Mouse (Mus musculus): ENCODE measurements at regions not wholly inside any gene's neighbourhood (a gene's known extent, or its start where the extent isn't known, plus 50 kb on each side); places are given as distances from the start of the nearest gene placed in this dataset.

GRCm38 (mm10) chr3:70384235-70384634 is 376.8 kb downstream of the Otol1 start:
- TF ChIP-seq POLR2A (IDR thresholded peaks at IDR 0.05; ENCODE audit: low read depth, low read length) (no peak), CTCF (conservative IDR thresholded peaks at IDR 0.05; ENCODE audit: insufficient read depth, insufficient read length, low read depth, low read length) (no peak)
- 67% methylated on average over 1 of the region's 1 CpGs for WGBS

GRCm38 (mm10) chr3:70385961-70386360 is 378.5 kb downstream of the Otol1 start:
- no peaks in the 10 kb centered on the region for H3K4me1 ChIP-seq (ENCODE audit: control insufficient read depth, insufficient read depth, low read length)
- H3K27me3 ChIP-seq (replicated peaks; ENCODE audit: control insufficient read depth, insufficient read depth, low read length): no peaks in the 10 kb centered on the region
- no peak for DNase-seq
- no peak overlapping the region for H3K4me3 ChIP-seq (ENCODE audit: insufficient read depth, low read depth, low read length)
- TF ChIP-seq CTCF (conservative IDR thresholded peaks at IDR 0.05; ENCODE audit: insufficient read depth, insufficient read length, low read depth, low read length) (no peak), POLR2A (IDR thresholded peaks at IDR 0.05; ENCODE audit: low read depth, low read length) (no peak)
- no peak overlapping the region for H3K27ac ChIP-seq (ENCODE audit: insufficient read depth, low read depth, low read length)
- H3K36me3 ChIP-seq (ENCODE audit: control insufficient read depth, insufficient read depth, low read length): no peaks in the 10 kb centered on the region
- 74% methylated on average over 4 of the region's 4 CpGs for WGBS

More at GRCm38 (mm10) chr3:70384235-70384634, 376.8 kb downstream of the Otol1 start:
- Histone ChIP-seq H3K27ac (ENCODE audit: insufficient read depth, low read depth, low read length) (no peak overlapping the region), H3K4me1 (ENCODE audit: control insufficient read depth, insufficient read depth, low read length) (no peaks in the 10 kb centered on the region), H3K36me3 (ENCODE audit: control insufficient read depth, insufficient read depth, low read length) (no peaks in the 10 kb centered on the region), H3K4me3 (ENCODE audit: insufficient read depth, low read depth, low read length) (no peak overlapping the region), H3K27me3 (replicated peaks; ENCODE audit: control insufficient read depth, insufficient read depth, low read length) (no peaks in the 10 kb centered on the region)
- DNase-seq: no peak

GRCm38 (mm10) chr3:70401187-70401586 is 393.8 kb downstream of the Otol1 start:
- no peak overlapping the region for H3K4me3 ChIP-seq (ENCODE audit: insufficient read depth, low read depth, low read length)

GRCm38 (mm10) chr3:70406571-70406970 is 399.2 kb downstream of the Otol1 start:
- Histone ChIP-seq H3K27ac (ENCODE audit: insufficient read depth, low read depth, low read length) (no peak overlapping the region), H3K4me3 (ENCODE audit: insufficient read depth, low read depth, low read length) (no peak overlapping the region), H3K4me1 (ENCODE audit: control insufficient read depth, insufficient read depth, low read length) (no peaks in the 10 kb centered on the region), H3K27me3 (replicated peaks; ENCODE audit: control insufficient read depth, insufficient read depth, low read length) (no peaks in the 10 kb centered on the region), H3K36me3 (ENCODE audit: control insufficient read depth, insufficient read depth, low read length) (no peaks in the 10 kb centered on the region)
- WGBS: 85% methylated on average over 1 of the region's 1 CpGs
- TF ChIP-seq CTCF (conservative IDR thresholded peaks at IDR 0.05; ENCODE audit: insufficient read depth, insufficient read length, low read depth, low read length) (peak; percentile 40; the same call in 1 of the 2 replicates), POLR2A (IDR thresholded peaks at IDR 0.05; ENCODE audit: low read depth, low read length) (no peak)
- peak; percentile 6 for DNase-seq

More at GRCm38 (mm10) chr3:70401187-70401586, 393.8 kb downstream of the Otol1 start:
- Histone ChIP-seq H3K27ac (ENCODE audit: insufficient read depth, low read depth, low read length) (no peak overlapping the region), H3K27me3 (replicated peaks; ENCODE audit: control insufficient read depth, insufficient read depth, low read length) (no peaks in the 10 kb centered on the region), H3K4me1 (ENCODE audit: control insufficient read depth, insufficient read depth, low read length) (no peaks in the 10 kb centered on the region), H3K36me3 (ENCODE audit: control insufficient read depth, insufficient read depth, low read length) (no peaks in the 10 kb centered on the region)
- no peak for DNase-seq
- 78% methylated on average over 2 of the region's 2 CpGs for WGBS
- TF ChIP-seq POLR2A (IDR thresholded peaks at IDR 0.05; ENCODE audit: low read depth, low read length) (no peak), CTCF (conservative IDR thresholded peaks at IDR 0.05; ENCODE audit: insufficient read depth, insufficient read length, low read depth, low read length) (no peak)

- Histone ChIP-seq H3K27me3 (replicated peaks; ENCODE audit: control insufficient read depth, insufficient read depth, low read length) (no peaks in the 10 kb centered on the region), H3K36me3 (ENCODE audit: control insufficient read depth, insufficient read depth, low read length) (no peaks in the 10 kb centered on the region), H3K4me1 (ENCODE audit: control insufficient read depth, insufficient read depth, low read length) (no peaks in the 10 kb centered on the region), H3K27ac (ENCODE audit: insufficient read depth, low read depth, low read length) (no peak overlapping the region), H3K4me3 (ENCODE audit: insufficient read depth, low read depth, low read length) (no peak overlapping the region)
- DNase-seq: no peak
- WGBS: 19% methylated on average over 4 of the region's 4 CpGs
- TF ChIP-seq POLR2A (IDR thresholded peaks at IDR 0.05; ENCODE audit: low read depth, low read length) (no peak), CTCF (conservative IDR thresholded peaks at IDR 0.05; ENCODE audit: insufficient read depth, insufficient read length, low read depth, low read length) (no peak)
These were observed 410.9 kb downstream of the Otol1 start for GRCm38 (mm10) chr3:70418273-70418672.

GRCm38 (mm10) chr3:70422016-70422415 is 414.6 kb downstream of the Otol1 start:
- Histone ChIP-seq H3K27ac (ENCODE audit: insufficient read depth, low read depth, low read length) (no peak overlapping the region), H3K27me3 (replicated peaks; ENCODE audit: control insufficient read depth, insufficient read depth, low read length) (no peaks in the 10 kb centered on the region), H3K4me3 (ENCODE audit: insufficient read depth, low read depth, low read length) (no peak overlapping the region), H3K36me3 (ENCODE audit: control insufficient read depth, insufficient read depth, low read length) (no peaks in the 10 kb centered on the region), H3K4me1 (ENCODE audit: control insufficient read depth, insufficient read depth, low read length) (no peaks in the 10 kb centered on the region)
- TF ChIP-seq CTCF (conservative IDR thresholded peaks at IDR 0.05; ENCODE audit: insufficient read depth, insufficient read length, low read depth, low read length) (no peak), POLR2A (IDR thresholded peaks at IDR 0.05; ENCODE audit: low read depth, low read length) (no peak)
- no peak for DNase-seq
- 83% methylated on average over 1 of the region's 1 CpGs for WGBS

GRCm38 (mm10) chr3:70422669-70423068 is 415.3 kb downstream of the Otol1 start:
- DNase-seq: no peak
- no peaks in the 10 kb centered on the region for H3K4me1 ChIP-seq (ENCODE audit: control insufficient read depth, insufficient read depth, low read length)
- WGBS: 35% methylated on average over 3 of the region's 3 CpGs
- H3K27ac ChIP-seq (ENCODE audit: insufficient read depth, low read depth, low read length): no peak overlapping the region
- TF ChIP-seq POLR2A (IDR thresholded peaks at IDR 0.05; ENCODE audit: low read depth, low read length): no peak
- no peak for TF ChIP-seq CTCF (conservative IDR thresholded peaks at IDR 0.05; ENCODE audit: insufficient read depth, insufficient read length, low read depth, low read length)
- no peaks in the 10 kb centered on the region for H3K27me3 ChIP-seq (replicated peaks; ENCODE audit: control insufficient read depth, insufficient read depth, low read length)
- no peak overlapping the region for H3K4me3 ChIP-seq (ENCODE audit: insufficient read depth, low read depth, low read length)
- no peaks in the 10 kb centered on the region for H3K36me3 ChIP-seq (ENCODE audit: control insufficient read depth, insufficient read depth, low read length)
